Mouse (Mus musculus): ENCODE measurements around the gene Cacng7. TPM values are rescaled to one million over a fixed set of nuclear protein-coding genes. Genes with fewer than 3 reads are reported as not detected.

Cacng7 gene
- 1.7 and 3.1 TPM in 2 replicates for polyA plus RNA-seq (2014; fragmentation: Nextera tagmentation; extraction: Ambion mirVana)

DNA sequence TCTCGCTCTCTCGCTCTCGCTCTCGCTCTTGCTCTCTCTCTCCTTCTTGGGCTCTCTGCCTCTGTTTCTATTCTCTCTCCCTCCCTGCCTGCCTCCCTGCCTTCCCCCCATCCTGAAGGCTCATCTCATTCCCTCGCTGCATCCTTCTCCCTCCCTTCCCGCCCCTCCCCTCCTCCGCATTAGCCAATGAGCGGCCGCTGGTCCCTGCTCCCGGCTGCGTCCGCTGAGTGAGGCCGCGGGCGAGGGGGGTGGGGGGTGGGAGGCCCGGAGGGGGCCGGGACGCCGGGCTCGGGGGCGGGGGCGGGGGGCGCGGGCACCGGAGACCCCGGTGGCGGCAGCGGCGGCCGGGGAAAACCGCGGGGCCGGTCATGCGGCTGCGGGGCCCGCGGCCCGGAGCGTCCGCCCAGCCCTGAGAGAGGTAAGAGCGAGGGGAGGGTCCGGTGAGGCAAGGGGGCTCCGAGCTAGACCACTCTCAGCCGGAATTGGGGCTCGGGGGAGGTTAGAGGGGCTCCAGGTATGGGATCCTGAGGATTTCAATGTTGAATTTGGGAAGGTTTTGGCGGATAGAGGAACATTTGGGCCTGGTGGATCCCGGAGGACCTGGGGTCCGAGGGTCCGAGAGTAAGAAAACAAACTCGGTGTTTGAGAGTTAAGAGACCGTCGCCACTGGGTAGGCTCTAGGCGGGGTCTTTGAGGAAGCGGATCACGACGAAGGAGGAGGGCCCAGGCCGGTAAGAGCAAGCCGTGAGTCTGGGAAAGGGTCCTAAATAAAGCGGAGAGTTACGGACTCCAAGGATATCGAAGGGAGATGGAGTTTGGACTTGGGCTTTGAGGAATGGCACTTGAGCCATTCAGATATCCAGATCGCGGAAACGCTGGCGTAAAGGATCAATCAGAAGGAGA is at the start of gene Cacng7:
Gene Cacng7, plus strand, starts transcription at position 337 of the 903 bp plus-strand sequence.
- H3K4me2 ChIP-seq (ENCODE audit: low read depth, low read length) = peak within 1 kb of the TSS; percentile 69
- WGBS = 4% methylated on average over 64 of the region's 65 CpGs
- peak; percentile 71 for ATAC-seq (ENCODE audit: low read depth)
- peaks cover 13% of the 10 kb centered on the region; the same call in 1 of the 2 replicates for H3K4me1 ChIP-seq (ENCODE audit: control insufficient read depth, insufficient read depth, low read length)
- H3K9me3 ChIP-seq (ENCODE audit: control insufficient read depth, low read length) = no peaks in the 10 kb centered on the region
- no peaks in the 10 kb centered on the region for H3K36me3 ChIP-seq (ENCODE audit: control insufficient read depth, insufficient read depth, low read length)
- peak within 1 kb of the TSS; percentile 70 for H3K4me3 ChIP-seq (ENCODE audit: low read depth, low read length)
- peak within 1 kb of the TSS; percentile 81 for H3K9ac ChIP-seq (ENCODE audit: low read depth, low read length)
- H3K27me3 ChIP-seq (replicated peaks; ENCODE audit: control insufficient read depth, insufficient read depth, low read length) = no peaks in the 10 kb centered on the region
- peak; percentile 88 for DNase-seq (ENCODE audit: low spot score)
- H3K27ac ChIP-seq (replicated peaks; ENCODE audit: low read depth, low read length) = peak within 1 kb of the TSS; percentile 89

DNA sequence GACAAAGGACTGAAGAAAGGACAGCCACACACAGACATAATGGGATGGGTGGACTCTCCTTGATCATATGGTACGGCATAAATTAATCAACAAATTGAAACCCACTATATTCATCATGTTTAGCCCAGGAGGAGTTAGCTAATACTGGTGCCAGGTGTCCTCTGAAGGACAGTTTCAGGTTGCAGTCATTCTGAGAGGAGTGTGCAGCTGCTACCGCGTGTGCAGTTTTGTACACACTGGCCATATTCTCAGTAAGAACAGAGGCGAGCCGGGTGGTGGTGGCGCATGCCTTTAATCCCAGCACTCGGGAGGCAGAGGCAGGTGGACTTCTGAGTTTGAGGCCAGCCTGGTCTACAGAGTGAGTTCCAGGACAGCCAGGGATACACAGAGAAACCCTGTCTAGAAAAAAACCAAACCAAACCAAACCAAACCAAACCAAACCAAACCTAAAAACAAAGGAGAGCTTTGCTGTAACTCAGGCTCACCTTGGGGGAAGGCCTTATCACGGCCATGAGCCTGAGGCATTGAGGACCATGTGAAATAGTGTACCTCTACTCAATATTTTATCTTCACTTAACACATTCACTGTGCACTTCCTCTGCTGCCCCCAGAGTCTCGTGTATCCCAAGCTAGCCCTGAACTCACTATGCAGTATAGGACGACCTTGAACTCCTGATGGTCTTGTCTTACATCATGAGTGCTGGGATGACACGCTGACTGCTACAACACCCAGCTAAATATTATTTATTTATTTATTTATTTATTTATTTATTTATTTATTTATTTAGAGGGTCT is 49.5 kb upstream of the Cacng7 start:
- no peak for DNase-seq (ENCODE audit: low spot score)
- H3K9ac ChIP-seq (ENCODE audit: low read depth, low read length) = no peak overlapping the region
- 80% methylated on average over 11 of the region's 11 CpGs for WGBS
- no peak overlapping the region for H3K27ac ChIP-seq (replicated peaks; ENCODE audit: low read depth, low read length)
- no peaks in the 10 kb centered on the region for H3K27me3 ChIP-seq (replicated peaks; ENCODE audit: control insufficient read depth, insufficient read depth, low read length)
- no peak for ATAC-seq (ENCODE audit: low read depth)
- no peak overlapping the region for H3K4me2 ChIP-seq (ENCODE audit: low read depth, low read length)
- H3K4me3 ChIP-seq (ENCODE audit: low read depth, low read length) = no peak overlapping the region
- no peaks in the 10 kb centered on the region for H3K9me3 ChIP-seq (ENCODE audit: control insufficient read depth, low read length)
- no peaks in the 10 kb centered on the region for H3K36me3 ChIP-seq (ENCODE audit: control insufficient read depth, insufficient read depth, low read length)
- no peaks in the 10 kb centered on the region for H3K4me1 ChIP-seq (ENCODE audit: control insufficient read depth, insufficient read depth, low read length)

DNA sequence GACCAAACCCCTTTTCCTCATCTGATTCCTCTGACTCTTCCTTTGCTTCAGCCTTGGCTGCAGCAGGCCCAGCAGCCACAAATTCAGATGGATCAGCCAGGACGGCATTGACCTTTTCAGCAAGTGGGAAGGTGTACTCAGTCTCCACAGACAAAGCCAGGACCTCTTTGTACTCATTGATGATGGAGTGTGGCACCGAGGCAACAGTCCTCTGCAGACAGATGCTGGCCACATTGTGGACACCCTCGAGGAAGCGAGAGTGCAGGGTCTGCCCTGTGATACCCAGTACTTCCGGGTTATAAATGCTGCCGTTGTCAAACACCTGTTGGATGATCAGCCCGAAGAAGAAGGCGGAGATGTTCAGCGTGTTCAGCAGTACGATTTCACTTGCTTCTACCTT is 48.2 kb upstream of the Cacng7 start:
- H3K36me3 ChIP-seq (ENCODE audit: control insufficient read depth, insufficient read depth, low read length) = no peaks in the 10 kb centered on the region
- no peak for ATAC-seq (ENCODE audit: low read depth)
- no peak overlapping the region for H3K4me3 ChIP-seq (ENCODE audit: low read depth, low read length)
- 0 out of 2 replicates have a peak, but pooled peaks cover 1% of the 10 kb centered on the region for H3K4me1 ChIP-seq (ENCODE audit: control insufficient read depth, insufficient read depth, low read length)
- H3K27ac ChIP-seq (replicated peaks; ENCODE audit: low read depth, low read length) = no peak overlapping the region
- H3K9ac ChIP-seq (ENCODE audit: low read depth, low read length) = no peak overlapping the region
- 84% methylated on average over 10 of the region's 10 CpGs for WGBS
- H3K4me2 ChIP-seq (ENCODE audit: low read depth, low read length) = no peak overlapping the region
- no peaks in the 10 kb centered on the region for H3K27me3 ChIP-seq (replicated peaks; ENCODE audit: control insufficient read depth, insufficient read depth, low read length)
- no peak for DNase-seq (ENCODE audit: low spot score)
- no peaks in the 10 kb centered on the region for H3K9me3 ChIP-seq (ENCODE audit: control insufficient read depth, low read length)

DNA sequence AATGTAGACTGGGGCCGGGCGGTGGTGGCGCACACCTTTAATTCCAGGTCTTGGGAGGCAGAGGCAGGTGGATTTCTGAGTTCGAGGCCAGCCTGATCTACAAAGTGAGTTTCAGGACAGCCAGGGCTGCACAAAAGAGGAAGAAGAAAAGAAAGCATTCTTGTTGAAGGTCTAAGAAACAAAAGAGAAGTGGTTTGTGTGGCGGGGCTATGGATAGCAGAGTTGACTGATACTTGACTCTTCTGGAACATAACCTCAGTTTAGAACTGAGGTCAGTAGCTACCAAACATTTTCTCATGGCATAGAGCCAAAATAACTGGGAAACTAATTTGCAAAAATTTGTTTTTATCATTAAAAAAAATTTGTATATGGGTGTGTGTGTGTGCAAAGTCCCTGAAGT is 46.7 kb upstream of the Cacng7 start:
- no peaks in the 10 kb centered on the region for H3K27me3 ChIP-seq (replicated peaks; ENCODE audit: control insufficient read depth, insufficient read depth, low read length)
- H3K4me2 ChIP-seq (ENCODE audit: low read depth, low read length) = no peak overlapping the region
- H3K9ac ChIP-seq (ENCODE audit: low read depth, low read length) = no peak overlapping the region
- ATAC-seq (ENCODE audit: low read depth) (no peak), DNase-seq (ENCODE audit: low spot score) (no peak)
- 89% methylated on average over 5 of the region's 5 CpGs for WGBS
- H3K27ac ChIP-seq (replicated peaks; ENCODE audit: low read depth, low read length) = no peak overlapping the region
- no peak overlapping the region for H3K4me3 ChIP-seq (ENCODE audit: low read depth, low read length)
- no peaks in the 10 kb centered on the region for H3K36me3 ChIP-seq (ENCODE audit: control insufficient read depth, insufficient read depth, low read length)
- H3K9me3 ChIP-seq (ENCODE audit: control insufficient read depth, low read length) = no peaks in the 10 kb centered on the region
- peaks cover 7% of the 10 kb centered on the region for H3K4me1 ChIP-seq (ENCODE audit: control insufficient read depth, insufficient read depth, low read length)

DNA sequence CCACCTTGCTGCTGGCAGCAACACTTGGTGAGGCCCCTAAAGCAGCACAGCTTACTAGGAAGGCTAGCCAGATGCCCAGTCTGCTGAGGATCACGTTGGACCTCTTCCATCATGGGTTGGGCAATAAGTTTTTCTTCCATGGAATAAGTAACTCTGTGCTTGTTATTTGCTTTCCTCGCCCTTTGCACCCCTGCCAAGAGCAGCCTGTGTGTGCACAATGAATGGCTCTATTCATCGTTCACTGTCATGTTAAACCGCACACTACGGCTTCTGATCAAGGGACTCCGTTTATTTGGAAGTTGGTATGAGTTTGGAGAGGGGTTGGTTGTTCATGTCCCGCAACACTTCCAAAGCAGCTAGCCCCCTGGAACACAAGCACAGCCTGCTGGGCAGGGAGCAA is 45.6 kb upstream of the Cacng7 start:
- ATAC-seq (ENCODE audit: low read depth) (no peak), DNase-seq (ENCODE audit: low spot score) (peak; percentile 54)
- WGBS = 42% methylated on average over 7 of the region's 7 CpGs
- H3K9me3 ChIP-seq (ENCODE audit: control insufficient read depth, low read length) = no peaks in the 10 kb centered on the region
- H3K4me2 ChIP-seq (ENCODE audit: low read depth, low read length) = no peak overlapping the region
- H3K27me3 ChIP-seq (replicated peaks; ENCODE audit: control insufficient read depth, insufficient read depth, low read length) = no peaks in the 10 kb centered on the region
- no peak overlapping the region for H3K4me3 ChIP-seq (ENCODE audit: low read depth, low read length)
- H3K9ac ChIP-seq (ENCODE audit: low read depth, low read length) = no peak overlapping the region
- H3K27ac ChIP-seq (replicated peaks; ENCODE audit: low read depth, low read length) = no peak overlapping the region
- no peaks in the 10 kb centered on the region for H3K36me3 ChIP-seq (ENCODE audit: control insufficient read depth, insufficient read depth, low read length)
- peaks cover 13% of the 10 kb centered on the region for H3K4me1 ChIP-seq (ENCODE audit: control insufficient read depth, insufficient read depth, low read length)

DNA sequence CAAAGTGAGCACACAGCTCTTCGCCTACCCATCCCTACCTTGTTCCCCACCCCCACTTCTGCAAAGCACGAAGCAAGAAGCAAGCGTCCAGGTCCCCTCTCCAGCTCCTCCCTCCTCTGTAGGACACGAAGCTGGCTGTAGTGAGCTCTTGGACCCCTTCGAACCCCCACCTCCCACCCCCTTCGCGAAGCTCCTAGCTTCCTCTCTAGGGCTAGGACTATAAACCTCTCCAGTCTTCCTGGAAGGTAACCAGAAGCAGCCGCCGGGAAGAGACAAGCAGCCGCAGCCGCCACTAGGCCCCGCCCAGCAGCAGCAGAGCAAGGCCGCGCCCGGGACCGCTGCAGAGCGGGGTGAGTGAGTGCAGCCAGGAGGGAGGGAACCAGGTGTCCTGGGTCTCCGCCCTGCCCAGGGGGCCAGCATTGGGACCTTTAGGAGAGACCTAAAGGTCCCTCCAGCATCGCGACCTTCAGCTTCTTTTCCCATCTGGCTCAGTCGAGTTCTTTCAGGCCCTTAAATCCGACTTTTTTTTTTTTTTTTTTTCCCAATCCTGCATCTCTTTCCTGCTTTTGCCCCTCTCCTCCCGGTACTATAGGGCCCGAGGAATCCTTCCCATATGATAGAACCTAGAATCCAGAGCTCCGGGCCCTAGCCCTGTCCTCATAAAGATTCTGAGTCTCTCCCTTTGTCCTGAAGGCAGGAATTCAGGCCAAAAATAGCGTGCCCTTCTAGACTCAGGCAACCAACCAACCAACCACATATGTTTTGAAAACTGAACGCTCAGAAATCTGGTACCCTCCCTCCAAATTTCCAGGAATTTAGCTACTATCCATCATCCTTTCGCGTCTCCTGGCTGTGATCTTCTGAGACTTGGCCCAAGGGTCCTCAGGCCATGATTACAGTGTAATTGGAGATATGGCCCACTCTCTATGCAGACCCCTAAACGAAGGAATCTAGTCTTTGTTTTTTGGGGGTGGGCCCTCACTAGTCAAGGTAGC is 43.5 kb upstream of the Cacng7 start, which contains the start of the genes Myadm and Prkcg:
Gene Myadm, plus strand, starts transcription at position 105 of the 995 bp plus-strand sequence.
Gene Prkcg, plus strand, starts transcription at position 204 of the 995 bp plus-strand sequence.
- 0 out of 2 replicates have a peak, but pooled peaks cover 4% of the 10 kb centered on the region for H3K36me3 ChIP-seq (ENCODE audit: control insufficient read depth, insufficient read depth, low read length)
- WGBS = 3% methylated on average over 25 of the region's 30 CpGs
- H3K9ac ChIP-seq (ENCODE audit: low read depth, low read length) = peak within 1 kb of the TSS; percentile 69
- no peaks in the 10 kb centered on the region for H3K27me3 ChIP-seq (replicated peaks; ENCODE audit: control insufficient read depth, insufficient read depth, low read length)
- H3K4me2 ChIP-seq (ENCODE audit: low read depth, low read length) = peak within 1 kb of the TSS; percentile 75
- H3K27ac ChIP-seq (replicated peaks; ENCODE audit: low read depth, low read length) = peak within 1 kb of the TSS; percentile 95
- H3K9me3 ChIP-seq (ENCODE audit: control insufficient read depth, low read length) = no peaks in the 10 kb centered on the region
- peaks cover 17% of the 10 kb centered on the region for H3K4me1 ChIP-seq (ENCODE audit: control insufficient read depth, insufficient read depth, low read length)
- DNase-seq (ENCODE audit: low spot score) (peak; percentile 93), ATAC-seq (ENCODE audit: low read depth) (peak; percentile 52)
- H3K4me3 ChIP-seq (ENCODE audit: low read depth, low read length) = peak within 1 kb of the TSS; percentile 45

DNA sequence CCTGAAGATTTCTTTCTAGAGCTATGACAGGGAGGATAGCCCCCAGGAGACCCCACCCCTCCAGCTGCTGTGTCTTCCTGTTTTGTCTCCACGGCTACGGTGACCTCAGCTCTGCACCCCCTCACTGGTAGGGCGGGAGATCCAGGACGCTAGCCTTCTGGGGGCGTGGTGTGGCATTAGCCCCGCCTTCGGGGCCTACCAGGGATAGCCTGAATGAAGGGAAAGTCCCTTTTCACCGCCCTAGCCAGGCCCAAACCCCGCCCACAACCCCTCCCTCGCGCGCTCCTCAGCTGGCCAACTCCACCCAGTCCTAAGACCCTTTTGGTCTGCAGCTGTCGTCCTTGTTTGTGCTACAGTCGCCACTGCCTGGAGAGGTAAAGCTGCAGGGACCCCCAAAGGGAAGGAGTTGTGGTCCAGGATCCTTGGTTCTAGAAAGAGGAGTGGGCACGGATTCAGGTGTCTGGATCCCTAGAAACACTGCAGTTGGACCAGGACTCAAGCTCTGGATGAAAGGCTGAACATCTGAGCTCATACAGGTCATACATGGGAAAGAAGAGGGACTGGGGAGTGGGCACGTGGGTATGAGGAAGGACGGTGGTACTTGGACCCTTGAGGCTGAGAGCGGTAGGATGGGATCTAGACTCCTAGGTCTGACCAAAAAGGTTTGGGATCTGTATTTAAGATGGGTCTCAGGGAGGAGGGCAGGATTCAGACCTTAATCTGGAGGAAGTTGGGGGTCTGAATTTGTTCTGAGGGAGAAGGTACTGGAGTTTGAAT is 42.3 kb upstream of the Cacng7 start:
- Histone ChIP-seq H3K36me3 (ENCODE audit: control insufficient read depth, insufficient read depth, low read length) (peaks cover 8% of the 10 kb centered on the region; the same call in 1 of the 2 replicates), H3K9me3 (ENCODE audit: control insufficient read depth, low read length) (no peaks in the 10 kb centered on the region), H3K27ac (replicated peaks; ENCODE audit: low read depth, low read length) (peak overlapping the region; percentile 95), H3K4me3 (ENCODE audit: low read depth, low read length) (peak overlapping the region; percentile 45), H3K9ac (ENCODE audit: low read depth, low read length) (peak overlapping the region; percentile 69), H3K27me3 (replicated peaks; ENCODE audit: control insufficient read depth, insufficient read depth, low read length) (no peaks in the 10 kb centered on the region), H3K4me2 (ENCODE audit: low read depth, low read length) (peak overlapping the region; percentile 75), H3K4me1 (ENCODE audit: control insufficient read depth, insufficient read depth, low read length) (peaks cover 17% of the 10 kb centered on the region)
- DNase-seq (ENCODE audit: low spot score) (peak; percentile 98), ATAC-seq (ENCODE audit: low read depth) (peak; percentile 91)
- 2% methylated on average over 15 of the region's 18 CpGs for WGBS
